Mouse (Mus musculus) adipocyte (in vitro differentiated cells): ENCODE results near the gene G2e3.
A peak's percentile ranks its signal among the peaks of the same experiment; 100 is the strongest.

Source experiments
- DNase-seq: peaks from one replicate; pipeline ENCODE4 v3.0.0-alpha.2; 2016; ENCODE audit warnings: low spot score

G2e3 gene

DNA sequence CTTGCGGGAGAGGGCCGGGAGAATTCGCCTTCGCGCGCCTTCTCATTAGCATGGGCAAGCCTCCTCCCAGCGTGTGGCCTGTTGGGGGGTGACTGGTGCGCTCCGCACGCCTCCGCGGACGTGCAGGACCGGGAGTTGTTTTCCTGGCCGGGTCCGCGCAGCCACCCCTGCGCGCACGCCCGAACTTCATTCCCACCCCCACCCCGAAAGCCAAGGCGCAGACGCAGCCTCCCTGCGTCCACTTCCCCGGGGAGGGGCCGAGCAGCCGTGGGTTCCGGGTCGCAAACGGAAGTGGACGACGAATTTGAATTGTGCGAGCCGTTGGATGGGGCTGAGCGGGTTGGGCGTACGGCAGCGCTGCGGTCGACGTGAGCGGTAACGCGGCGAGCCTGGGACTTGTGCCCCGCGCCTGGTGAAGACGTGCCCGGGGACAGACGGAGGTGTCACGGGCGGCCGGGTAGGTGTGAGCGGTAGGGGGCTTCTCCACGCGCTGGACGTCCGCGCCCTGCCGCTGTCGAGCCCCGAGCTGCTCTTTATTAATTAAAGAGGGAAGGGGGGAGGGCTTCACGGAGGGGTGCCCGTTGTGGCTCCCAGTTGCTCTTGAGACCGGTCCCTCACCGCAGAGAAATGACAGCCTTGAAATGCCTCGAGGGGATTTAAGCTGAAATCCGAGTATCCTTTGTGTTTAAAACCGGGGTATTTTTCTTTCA, at the start of gene G2e3:
G2e3 (plus strand) TSS at position 74 of the 710 bp plus-strand sequence.
- DNase-seq: peak; percentile 89

- DNase-seq: no peak
Observed at GRCm38 (mm10) chr12:51323604-51324003, 24.3 kb upstream of the G2e3 start.

DNA sequence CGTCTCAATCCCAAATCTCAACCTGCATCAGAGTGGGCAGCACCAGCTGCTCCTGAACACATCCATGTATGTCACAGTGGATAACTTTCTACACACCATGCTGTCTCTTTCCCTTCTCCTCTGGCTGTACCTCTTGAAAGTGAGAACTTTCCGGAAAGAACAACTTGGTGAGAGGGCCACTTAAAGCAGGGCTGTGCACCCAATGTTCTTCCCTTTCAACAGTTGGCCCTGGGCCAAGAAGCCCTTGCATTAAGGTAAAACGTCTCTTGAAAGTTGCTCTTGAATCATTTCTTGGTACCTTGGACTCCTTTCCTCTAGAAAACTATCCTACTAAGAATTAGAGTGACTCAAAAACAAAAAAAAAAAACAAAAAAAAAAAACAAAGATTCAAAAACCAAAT, 21.0 kb upstream of the G2e3 start:
- no peak for DNase-seq

DNA sequence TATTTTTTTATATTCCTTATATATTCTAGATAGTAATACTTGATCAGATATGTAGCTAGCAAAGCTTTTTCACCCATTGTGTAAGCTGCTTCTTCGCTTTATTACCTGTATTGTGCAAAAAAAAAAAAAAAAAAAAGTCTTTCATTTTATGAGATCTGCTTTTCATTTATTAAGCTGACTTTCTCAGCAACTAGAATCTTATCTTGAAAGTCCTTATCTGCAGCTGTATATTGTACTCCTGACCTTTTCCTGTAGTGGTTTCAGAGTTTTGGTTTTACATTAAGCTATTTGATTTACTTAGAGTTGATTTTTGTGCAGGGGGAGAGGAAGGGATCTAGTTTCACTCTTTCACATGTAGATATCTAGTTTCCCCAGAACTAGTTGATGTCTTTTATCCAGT, 10.8 kb upstream of the G2e3 start:
- no peak for DNase-seq

DNA sequence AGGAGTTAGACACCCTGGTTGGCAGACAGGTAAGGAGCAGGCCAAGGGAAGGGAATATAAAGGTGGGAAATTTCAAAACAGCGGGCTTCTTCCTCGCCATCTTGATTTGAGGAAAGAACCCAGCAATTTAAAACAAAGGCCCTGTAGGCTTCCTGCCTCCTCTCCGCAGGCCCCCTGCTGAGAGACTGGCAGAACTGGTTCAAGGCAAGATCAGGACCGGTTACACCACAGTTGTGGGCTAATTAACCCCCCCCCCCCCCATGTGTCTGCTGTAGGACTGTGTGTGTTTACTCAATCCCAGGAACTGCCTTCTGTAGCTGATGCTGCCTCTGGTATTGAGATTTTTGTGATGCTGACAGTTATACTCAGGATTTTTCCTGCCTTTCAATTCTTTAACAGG, 1.7 kb upstream of the G2e3 start:
- no peak for DNase-seq

DNA sequence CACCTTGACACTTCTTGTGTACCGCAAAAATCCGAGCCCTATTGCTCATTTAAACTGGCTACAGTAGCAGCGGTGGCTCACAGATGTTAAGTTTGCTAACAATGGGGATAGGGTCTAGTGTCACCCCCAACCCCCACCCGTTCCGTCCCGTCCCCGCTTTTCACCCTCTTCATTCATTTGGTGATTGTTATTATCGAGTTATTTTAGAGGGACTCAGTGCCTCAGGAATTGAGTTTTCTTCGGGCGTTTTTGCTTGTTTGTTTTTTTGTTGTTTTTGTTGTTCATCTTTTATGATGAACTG, 787 bp downstream of the G2e3 start:
- no peak for DNase-seq

DNA sequence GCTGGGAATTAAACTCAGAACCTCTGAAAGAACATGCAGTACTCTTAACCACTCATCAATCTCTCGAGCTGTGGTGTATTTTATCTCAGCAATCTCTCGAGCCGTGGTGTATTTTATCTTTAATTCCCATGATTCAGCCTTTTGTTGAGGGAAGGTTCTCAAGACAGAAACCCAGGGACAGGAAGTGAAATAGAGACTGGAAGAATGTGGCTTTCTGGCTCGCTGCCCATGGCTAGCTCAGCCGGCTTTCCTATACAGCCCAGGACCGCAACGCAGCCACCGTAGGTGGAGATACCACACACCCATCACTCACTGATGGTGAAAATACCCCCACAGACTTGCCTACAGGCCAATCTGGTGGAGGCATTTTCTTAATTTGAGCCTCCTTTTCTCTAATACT, 7.4 kb downstream of the G2e3 start:
- DNase-seq: no peak

GRCm38 (mm10) chr12:51361294-51361693, 13.4 kb downstream of the G2e3 start:
- DNase-seq: no peak

DNA sequence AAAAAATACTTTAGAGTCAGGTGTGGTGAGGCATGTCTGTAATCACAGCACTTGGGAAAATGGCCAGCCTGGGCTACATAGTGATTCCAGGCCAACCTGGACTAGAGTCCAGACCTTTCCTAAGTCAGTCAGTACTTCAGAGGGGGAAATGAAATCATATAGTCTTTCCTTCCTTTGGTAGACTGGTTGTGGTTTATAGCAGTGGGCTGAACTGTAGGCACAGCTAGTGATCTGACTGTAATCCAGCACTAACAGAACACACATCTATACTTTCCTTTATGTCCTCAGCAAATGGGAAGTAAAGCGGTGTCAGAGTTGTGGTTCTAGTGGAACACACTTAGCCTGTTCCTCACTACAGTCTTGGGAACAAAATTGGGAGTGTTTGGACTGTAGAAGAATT, 15.0 kb downstream of the G2e3 start:
- no peak for DNase-seq

- DNase-seq: no peak
Observed at GRCm38 (mm10) chr12:51368504-51368903, 20.6 kb downstream of the G2e3 start.

GRCm38 (mm10) chr12:51377003-51377887, 29.4 kb downstream of the G2e3 start, which contains the start of gene Scfd1:
Gene Scfd1, plus strand, starts transcription at chr12:51377510.
- DNase-seq: peak; percentile 95

- no peak for DNase-seq
Observed at GRCm38 (mm10) chr12:51377888-51378190, 30.0 kb downstream of the G2e3 start.

- DNase-seq: no peak
Observed at GRCm38 (mm10) chr12:51399871-51400270, 52.0 kb downstream of the G2e3 start.

GRCm38 (mm10) chr12:51402060-51402698, 54.3 kb downstream of the G2e3 start:
- peak; percentile 31 for DNase-seq

DNA sequence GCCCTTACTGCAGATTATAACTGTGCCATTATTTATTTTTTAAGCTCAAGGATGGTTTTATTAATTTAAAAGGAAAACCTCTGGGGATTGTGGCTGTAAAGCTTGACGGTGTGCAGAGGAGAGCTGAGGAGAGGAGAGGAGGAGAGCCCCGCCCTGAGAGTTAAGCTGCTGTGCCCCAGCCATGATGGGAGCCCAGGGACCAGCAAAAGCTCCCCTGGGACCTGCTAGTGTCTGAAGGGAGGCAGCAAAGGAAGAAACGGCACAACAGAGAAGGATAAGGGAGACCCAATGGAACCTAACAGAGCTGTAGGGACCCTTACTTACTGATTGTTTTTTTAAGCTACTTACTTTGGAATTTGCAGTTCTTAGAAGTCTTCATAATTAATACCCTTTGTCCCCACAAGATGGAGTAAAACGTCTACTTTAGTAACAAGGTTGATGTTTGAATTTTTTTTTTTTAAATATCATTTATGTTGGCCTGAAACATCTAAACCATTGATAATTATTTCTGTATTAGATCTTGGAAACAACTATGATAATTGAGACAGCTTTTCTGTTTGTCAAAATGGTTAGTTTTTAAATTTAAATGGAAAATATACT, 56.2 kb downstream of the G2e3 start:
- no peak for DNase-seq

GRCm38 (mm10) chr12:51411362-51411761, 63.5 kb downstream of the G2e3 start:
- no peak for DNase-seq
